Mouse (Mus musculus): ENCODE results near the gene Polrmt.

The Polrmt gene

GRCm38 (mm10) chr10:79687513-79687912 is 58.9 kb downstream of the Polrmt start:
- DNase-seq (ENCODE audit: low spot score): no peak

GRCm38 (mm10) chr10:79686691-79687090 is 59.7 kb downstream of the Polrmt start:
- DNase-seq (ENCODE audit: low spot score): no peak

GRCm38 (mm10) chr10:79686219-79686618 is 60.2 kb downstream of the Polrmt start:
- DNase-seq (ENCODE audit: low spot score): no peak

Data from c-Kit-positive CD71-positive TER-119-positive erythroid progenitor cells, embryonic 14.5 days (primary cell).